Mouse (Mus musculus) right cerebral cortex, postnatal 14 days (tissue): ENCODE results near the gene Ptpn14.

Source experiments
- DNase-seq: peaks from one replicate; pipeline ENCODE4 v3.0.0; 2022

Ptpn14 gene

GRCm38 (mm10) chr1:189869651-189870270, 141.7 kb downstream of the Ptpn14 start:
- no peak for DNase-seq

GRCm38 (mm10) chr1:189870539-189870938, 142.5 kb downstream of the Ptpn14 start:
- no peak for DNase-seq

DNA sequence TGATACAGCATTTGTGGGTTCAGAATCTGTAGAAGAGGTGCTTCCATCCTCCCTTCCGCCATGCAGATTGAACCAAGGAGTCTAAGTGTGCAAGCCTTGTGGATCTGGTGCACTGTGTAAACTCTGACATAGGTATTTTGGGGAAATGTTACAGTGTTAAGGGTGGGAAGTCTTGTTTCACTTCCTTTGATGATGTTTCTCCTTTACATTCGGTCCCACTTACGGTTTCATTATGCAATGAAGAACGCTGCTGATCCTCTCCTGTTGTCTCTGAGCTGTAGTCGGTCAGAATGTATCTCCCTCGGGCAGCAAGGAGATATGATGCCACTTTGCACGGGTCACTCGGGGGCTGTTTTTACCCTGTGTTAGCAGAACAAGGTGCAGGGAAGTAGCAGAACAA, 143.6 kb downstream of the Ptpn14 start:
- no peak for DNase-seq

DNA sequence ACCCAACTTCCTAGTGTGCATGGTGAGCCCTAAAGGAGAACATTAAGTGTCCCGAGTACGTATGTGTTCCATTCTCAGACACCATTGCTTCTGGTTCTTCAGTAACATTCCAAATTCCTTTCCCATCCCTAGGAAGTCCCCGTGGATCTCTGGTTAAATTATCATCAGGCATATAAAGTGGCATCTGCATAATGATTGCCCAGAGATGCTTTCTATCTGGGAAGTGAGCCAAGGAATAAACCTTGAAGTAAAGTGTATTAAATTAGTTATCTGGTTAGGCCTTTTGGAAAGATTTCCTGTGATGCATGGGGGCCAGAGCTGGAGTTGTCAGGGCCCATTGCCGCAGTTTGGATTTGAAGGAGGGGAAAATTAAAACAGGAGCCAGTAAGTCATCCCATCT, 144.0 kb downstream of the Ptpn14 start:
- DNase-seq: no peak

GRCm38 (mm10) chr1:189873591-189873990, 145.5 kb downstream of the Ptpn14 start:
- no peak for DNase-seq

DNA sequence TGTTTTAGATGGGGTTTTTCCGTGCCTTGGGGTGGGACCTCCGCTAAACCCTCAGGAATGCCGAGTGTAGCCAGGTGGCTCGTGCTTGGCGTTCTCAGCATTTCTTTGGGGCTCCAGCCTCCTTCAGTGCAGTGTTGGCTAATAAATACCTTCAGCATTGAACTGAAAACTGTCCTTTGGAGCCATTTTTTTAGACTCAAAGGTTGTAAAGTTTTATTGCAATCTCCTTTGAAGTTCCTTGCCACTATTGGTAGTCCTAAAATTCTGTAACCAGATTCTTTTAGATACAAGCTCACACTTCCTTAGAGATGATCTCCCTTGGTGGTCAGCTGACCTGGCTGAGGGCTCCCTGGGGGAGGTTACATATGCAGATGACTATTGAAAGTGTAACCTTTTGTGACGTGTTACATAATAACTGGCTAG, 147.4 kb downstream of the Ptpn14 start:
- DNase-seq: no peak

GRCm38 (mm10) chr1:189876162-189876561, 148.1 kb downstream of the Ptpn14 start:
- no peak for DNase-seq

DNA sequence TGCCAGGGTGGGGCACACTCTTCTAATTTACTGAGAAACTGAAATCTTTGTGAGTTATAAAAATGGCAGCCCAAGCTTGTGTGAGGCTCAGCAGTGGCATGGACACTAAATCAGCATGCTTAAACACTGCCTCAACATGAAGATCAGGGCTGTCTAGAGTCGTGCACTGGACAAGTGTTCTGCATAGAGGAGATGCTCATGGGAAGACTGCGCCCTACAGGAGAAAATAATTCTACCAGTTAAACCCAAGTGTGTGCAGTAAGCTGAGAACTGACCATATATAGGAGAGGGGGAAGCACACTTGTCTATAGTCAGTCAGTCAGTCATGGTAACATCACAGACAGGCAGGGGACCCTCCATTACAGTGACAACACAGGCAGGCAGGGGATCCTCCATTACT, 151.1 kb downstream of the Ptpn14 start:
- DNase-seq: no peak

DNA sequence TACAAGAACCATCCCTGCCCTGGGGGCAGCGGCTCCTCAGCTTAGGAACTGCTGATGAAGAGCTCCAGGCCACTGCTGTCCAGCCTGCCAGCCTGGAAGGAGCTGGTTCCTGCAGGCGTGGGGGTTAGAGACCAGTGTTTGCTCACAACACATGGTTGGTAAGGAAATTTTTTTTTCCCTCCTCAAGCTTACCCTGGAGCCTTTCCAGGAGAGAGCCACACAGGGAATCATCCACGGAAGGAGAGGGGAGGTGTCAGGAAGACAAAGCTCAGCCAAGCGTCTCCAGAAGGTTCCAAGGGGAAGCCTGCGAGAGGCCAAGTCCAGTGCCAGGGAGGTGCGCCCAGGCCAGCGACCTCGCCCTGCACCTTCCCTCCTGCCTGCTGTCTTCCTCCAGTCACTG, 151.9 kb downstream of the Ptpn14 start:
- DNase-seq: no peak

DNA sequence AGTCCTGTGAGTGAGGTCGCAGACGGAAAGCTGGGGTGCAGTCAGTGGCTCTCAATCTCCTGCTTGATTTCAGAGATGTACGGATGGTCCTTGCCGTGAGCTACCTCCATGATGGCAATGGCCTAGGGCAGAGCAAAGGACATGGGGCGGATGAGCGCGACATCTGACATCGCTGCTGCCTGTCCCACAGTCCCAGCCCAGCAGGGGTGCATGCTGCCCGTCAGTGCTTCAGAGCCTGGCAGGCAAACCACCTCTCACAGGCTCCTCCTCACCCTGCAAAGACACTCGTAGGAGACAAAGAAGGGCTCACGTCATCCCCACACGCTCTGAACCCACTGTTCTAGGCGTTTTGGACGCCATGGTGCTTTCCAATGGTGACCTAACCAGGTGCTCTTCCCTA, 152.7 kb downstream of the Ptpn14 start:
- no peak for DNase-seq

GRCm38 (mm10) chr1:189882886-189883285, 154.8 kb downstream of the Ptpn14 start:
- peak; percentile 49 for DNase-seq

GRCm38 (mm10) chr1:189883531-189884170, 155.6 kb downstream of the Ptpn14 start:
- DNase-seq: peak; percentile 67

DNA sequence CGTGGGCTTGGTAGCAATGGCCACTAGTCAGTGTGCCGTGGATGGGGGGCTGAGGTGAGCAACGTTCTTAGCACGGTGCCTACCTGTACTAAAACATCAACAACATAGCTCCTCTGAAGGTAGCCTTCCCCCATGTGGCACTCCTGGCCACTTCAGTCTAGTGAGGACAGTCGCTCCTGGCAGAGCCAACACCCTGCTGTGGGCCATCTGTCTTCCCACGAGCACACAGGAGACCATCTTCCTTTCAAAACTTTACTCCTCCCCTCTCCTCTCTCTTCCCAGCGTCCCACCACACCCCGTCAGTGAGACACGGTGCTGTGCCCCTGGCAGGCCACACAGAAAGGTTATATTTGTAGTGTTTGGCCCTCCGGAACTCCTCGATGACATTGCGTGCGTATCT, 156.9 kb downstream of the Ptpn14 start:
- no peak for DNase-seq

DNA sequence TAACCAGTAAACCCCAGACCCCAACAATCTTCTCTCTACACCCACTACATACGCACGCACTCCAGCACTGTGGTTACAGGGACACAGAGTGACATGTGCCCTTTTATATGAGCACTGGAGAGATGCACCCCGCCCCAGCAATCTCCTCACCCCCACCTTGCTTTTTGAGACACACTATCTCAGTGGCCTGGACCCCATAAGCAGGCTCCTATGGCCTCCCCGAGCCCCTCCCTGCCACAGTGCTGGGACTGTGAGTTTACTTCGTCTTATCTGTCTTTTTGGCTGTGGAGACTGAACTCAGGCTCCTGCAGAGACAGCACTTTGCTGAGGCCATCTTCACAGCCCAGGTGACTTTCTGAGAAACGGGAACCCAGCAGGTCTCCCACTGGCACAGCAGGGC, 157.9 kb downstream of the Ptpn14 start:
- DNase-seq: no peak

DNA sequence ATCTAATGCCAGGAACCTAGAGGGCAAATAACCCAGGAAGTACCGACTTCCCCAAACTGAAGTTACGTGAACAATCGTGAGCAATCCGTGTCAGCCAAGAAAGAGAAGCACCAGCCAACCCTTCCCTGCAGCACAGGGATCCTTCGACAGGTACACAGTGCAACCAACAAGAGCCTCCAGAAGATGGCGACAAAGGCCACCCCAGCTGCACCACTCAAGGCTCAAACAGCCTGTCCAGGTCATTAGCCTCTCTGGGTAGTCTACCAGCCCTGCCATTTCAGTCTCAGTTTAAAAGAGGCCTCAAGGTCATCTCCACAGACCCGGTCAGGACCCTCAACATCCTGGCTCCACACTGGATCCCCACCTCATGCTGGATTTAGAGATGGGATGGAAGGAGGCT, 159.4 kb downstream of the Ptpn14 start:
- peak; percentile 61 for DNase-seq

DNA sequence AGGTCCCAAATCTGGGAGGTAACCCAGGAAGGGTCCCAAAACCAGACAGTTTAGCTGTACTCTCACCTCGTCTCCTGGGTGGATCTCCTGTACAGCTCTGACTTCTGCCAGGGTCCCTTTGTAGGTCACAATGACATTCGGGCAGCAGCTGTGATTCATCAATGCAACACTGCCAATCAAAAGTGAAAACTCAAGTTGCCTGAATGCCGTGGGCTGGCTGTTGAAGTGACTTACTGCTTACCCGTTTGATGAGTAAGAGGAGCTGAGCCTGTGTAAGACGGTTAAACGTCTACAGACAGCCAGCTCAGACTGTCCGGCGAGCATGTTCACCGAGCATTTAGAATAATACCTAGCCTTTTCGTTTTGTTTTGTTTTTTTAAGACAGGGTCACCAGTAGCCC, 160.7 kb downstream of the Ptpn14 start:
- no peak for DNase-seq

DNA sequence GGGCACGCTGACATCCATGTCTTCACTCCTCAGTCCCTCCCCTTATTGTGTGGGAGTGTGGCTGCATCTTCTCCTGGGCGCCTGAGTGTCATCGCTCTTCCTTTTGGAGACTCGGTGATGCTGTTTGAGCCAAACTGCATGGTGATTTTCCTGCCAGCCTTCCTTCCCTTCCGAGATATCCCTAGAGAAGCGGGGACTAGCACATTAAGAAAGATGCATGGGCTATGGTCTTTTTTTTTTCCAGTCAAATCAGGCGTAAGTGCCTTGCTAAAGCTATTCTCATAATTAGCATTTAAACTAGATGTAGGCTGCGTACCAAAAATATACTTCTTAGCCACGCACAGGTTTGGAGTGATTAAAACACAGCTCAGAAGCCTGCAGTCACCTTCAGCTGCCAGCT, 166.1 kb downstream of the Ptpn14 start:
- DNase-seq: no peak

- DNase-seq: no peak
These were observed 169.8 kb downstream of the Ptpn14 start for GRCm38 (mm10) chr1:189897861-189898260.

DNA sequence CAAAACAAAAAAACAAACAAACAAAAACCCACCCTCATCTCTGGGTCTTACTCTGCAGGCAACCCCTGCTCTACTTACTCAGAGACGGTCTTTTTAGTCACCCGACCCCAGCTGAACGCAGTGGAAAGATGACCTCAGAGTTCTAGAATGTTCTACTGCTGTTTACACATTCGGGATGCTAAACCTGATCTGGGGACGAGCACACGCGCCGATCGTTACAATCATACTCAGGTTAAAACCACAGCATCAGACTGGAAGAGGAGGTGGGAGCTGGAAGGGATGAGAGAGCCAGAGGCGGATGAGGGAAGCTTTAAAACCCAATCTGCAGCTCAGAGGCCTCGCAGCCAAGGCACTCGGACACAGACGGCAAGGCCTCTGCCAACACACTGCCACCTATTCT, 170.6 kb downstream of the Ptpn14 start:
- DNase-seq: no peak

GRCm38 (mm10) chr1:189899526-189899925, 171.5 kb downstream of the Ptpn14 start:
- DNase-seq: no peak

- no peak for DNase-seq
These were observed 174.3 kb downstream of the Ptpn14 start for GRCm38 (mm10) chr1:189902413-189902812.

DNA sequence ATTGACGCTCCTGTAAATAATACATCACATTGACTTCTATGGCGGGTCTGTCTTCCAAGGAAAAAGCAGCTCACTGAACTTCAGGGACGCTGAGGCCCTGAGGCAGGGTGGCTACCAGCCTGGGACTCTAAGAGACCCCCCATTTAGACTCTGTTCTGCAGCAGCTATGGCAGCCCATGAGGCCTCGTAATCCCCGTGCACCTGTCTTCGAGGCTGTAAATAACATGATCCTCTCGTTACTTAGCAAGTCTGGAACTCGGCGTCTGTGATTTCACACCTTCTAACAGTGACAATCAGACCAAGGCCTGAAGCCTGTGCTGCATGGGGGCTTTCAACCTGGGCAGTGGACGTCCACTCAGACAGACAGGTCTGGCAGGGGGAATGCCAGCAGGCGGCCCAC, 175.1 kb downstream of the Ptpn14 start:
- no peak for DNase-seq

- no peak for DNase-seq
These were observed 182.7 kb downstream of the Ptpn14 start for GRCm38 (mm10) chr1:189910685-189911345.

DNA sequence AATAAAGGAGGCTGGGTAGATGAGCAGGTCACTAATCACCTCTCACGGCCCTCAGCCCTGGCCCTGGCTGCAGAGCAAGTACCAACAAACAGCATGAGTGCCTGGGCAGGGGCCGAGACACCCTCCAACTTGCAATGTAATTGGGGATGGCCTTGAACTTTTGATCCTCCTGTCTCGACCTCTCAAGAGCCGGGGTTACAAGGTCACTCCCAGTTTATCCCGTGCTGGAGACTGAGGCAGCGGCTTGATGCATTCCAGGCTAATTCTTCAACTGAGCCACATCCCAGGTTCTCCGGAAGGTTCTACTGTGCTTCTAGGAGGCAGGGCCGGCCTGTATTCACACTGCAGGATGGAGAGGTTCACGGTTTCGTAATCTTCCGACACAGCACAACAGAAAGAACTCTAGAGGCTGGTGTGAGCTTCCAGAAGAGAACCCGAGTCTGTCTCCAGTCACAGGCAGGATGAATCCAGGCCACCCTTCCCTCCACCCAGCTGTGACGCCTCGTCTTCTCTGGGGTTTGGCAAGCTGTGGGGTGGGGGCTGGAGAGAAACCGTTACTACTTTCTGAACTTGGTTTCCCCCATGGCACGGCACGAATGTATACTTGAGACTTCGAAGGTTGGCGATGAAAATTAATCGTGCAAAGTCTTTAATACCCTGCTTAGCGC, 185.2 kb downstream of the Ptpn14 start:
- DNase-seq: no peak
